Mouse (Mus musculus) brain, embryonic 14.5 days (tissue): ENCODE measurements around the gene Smarca5. TPM values are rescaled to one million over a fixed set of nuclear protein-coding genes. Genes with fewer than 3 reads are reported as not detected.

Experiments used
- DNase-seq: peaks from one replicate; pipeline ENCODE4 v3.0.0-alpha.2; 2011; ENCODE audit warnings: low read depth
- CTCF ChIP-seq: fragments of 200-500 bp; IDR thresholded peaks from 2 replicates; pipeline ENCODE4 v1.5.1; 2012; ENCODE audit warnings: inconsistent platforms, mild to moderate bottlenecking, moderate library complexity, borderline replicate concordance; ENCODE audit not compliant: insufficient read depth, insufficient read length; ENCODE audit errors: extremely low read depth
- POLR2A ChIP-seq: fragments of 200-500 bp; IDR thresholded peaks from 2 replicates; pipeline ENCODE4 v1.6.1; 2012; ENCODE audit warnings: mild to moderate bottlenecking, inconsistent platforms, borderline replicate concordance; ENCODE audit not compliant: poor library complexity, insufficient read depth, insufficient read length, severe bottlenecking; ENCODE audit errors: extremely low read depth
- polyA plus RNA-seq: library from polyadenylated mRNA; depleted of rRNA; stranded (reverse); fragments of >200 nt; gene quantifications from 2 replicates; pipeline ENCODE4 v1.2.3, GENCODE M21; 2012; rRNA removed

Gene Smarca5
- polyA plus RNA-seq, 1 experiment, result 30.8 TPM

DNA sequence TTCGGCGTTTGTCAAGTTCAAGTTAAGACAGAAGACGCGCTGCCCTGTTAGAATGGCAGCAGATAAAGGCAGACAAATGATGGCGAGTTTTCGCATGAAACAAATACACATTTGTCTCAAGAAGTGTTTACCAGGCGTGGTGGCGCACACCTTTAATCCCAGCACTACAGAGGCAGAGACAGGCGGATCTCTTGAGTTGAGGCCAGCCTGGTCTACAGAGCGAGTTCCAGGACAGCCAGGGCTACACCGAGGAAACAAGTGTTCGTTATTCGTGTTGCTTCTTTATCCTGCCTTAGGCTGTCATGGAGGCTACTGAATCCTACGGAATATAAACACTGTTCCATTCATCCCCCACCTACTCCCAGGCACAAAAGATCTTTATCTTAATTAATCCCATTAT, 635 bp upstream of the Smarca5 start:
- DNase-seq, result no peak
- no peak for TF ChIP-seq POLR2A
- no peak for TF ChIP-seq CTCF

DNA sequence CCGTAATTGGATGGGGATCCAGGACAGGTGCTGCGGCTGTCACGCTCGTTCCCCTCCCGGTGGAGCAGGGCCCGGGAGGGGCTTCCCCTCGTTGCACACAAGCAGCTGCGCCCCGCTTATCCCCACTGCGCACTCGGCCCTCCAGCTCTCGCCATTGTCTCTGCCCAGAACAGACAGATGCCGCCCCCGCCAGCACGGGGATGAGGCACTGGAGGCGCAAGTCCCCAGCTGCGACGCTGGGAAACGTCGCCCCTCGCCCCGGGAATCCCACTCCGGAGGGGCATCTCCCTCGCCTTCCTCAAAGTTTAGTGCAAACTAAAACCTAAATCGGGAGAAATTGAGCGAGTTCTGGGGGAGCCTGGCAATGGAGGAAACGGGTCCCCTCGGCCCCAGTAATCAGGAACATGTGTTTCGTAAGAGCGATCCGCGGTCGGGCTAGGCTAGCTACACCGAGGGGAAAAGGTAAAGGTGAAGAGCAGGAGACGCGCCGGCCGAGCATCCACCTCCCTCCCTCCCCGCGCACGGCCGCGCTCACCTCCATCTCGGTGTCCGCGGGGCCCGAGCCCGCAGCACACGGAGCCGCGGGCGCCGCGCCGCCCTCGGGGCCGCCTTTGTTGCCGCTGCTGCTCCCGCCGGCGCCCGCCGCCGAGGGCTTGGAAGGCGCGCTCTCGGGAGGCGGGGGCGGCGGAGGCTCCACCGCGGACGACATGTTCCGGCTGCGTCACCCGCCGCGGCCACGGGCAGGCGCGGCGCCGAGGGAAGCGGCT, 726 bp downstream of the Smarca5 start:
- TF ChIP-seq POLR2A, result no peak
- TF ChIP-seq CTCF, result no peak
- peak; percentile 87 for DNase-seq

DNA sequence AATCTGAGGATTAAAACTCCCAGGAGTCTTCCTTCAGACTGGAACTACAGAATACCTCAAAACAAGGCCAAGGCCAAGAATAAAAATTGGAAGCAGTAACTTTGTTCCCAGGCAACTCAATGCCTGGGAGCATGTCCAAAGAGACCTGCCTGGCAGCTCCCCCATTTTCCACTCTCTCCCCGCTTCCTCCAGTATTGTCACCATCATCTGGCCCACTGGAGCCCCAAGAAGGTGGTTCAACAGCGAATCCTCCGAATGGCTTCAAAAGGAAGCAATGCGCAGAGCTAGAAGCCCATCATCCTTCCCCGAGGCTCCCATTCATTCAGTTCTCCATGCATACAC, 1.3 kb downstream of the Smarca5 start:
- no peak for DNase-seq
- no peak for TF ChIP-seq CTCF
- TF ChIP-seq POLR2A, result no peak

DNA sequence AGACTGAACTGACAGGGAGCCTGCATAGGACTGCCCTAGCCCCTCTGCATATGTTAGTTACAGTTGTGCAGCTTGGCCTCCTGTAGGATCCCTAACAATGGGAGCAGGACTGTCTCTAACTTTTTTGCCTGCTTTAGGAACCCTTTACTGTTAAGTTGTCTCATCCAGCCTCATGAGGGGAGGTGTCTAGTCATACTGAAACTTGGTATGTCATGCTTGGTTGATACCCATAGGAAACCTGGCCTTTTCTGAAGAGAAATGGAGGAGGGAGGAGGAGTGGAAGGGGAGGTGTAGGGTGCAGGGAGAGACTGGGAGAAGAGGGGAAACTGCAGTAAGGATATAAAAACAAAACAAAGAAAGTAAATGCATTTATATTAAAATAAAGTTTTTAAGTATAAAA, 7.0 kb downstream of the Smarca5 start:
- TF ChIP-seq CTCF (no peak), POLR2A (no peak)
- no peak for DNase-seq

DNA sequence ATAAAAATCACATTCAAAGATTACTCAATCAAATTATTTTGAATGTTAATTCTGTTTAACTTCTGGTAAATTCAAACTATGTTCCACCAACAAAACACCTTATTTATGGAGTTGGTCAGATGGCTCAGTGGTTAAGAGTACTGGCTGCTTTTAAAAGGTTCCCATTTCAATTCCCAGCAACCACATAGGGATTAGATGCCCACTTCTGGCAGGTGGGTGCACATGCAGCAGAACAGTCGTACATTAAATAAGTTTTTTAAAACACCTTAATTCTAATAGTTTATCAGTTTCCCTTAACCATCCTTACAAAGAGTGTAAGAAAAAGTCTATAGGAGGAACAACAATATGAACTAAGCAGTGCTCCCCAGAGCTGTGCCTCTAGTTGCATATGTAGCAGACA, 24.8 kb downstream of the Smarca5 start:
- TF ChIP-seq POLR2A (no peak), CTCF (no peak)
- DNase-seq, result no peak

GRCm38 (mm10) chr8:80710670-80711400, 28.5 kb downstream of the Smarca5 start:
- peak; percentile 81 for DNase-seq
- TF ChIP-seq POLR2A (no peak), CTCF (peak; percentile 48; the same call in 1 of the 2 replicates)

DNA sequence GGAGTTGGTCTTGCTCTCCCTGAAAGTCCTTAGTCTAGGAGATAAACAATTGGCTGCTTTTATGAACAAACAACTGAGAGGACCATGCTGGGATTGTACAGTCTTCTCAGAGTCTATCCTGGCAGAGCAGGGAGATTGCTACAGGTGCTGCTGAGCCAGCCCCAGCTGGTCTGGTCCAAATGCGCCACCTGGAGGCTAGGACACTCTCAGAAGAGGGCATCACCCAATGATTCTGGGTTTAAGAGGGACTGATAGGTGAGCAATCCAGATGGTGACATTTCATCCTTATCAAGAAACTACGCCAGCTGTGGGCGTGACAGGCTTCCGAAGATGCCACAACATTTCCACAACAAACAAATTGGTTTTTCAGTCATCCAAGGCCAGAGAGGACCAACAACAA, 51.2 kb downstream of the Smarca5 start:
- TF ChIP-seq CTCF (peak; percentile 70), POLR2A (no peak)
- peak; percentile 74 for DNase-seq

GRCm38 (mm10) chr8:80683756-80684335, 55.5 kb downstream of the Smarca5 start:
- no peak for DNase-seq
- no peak for TF ChIP-seq CTCF
- no peak for TF ChIP-seq POLR2A

GRCm38 (mm10) chr8:80682594-80682993, 56.7 kb downstream of the Smarca5 start:
- TF ChIP-seq POLR2A, result no peak
- no peak for TF ChIP-seq CTCF
- DNase-seq, result no peak

GRCm38 (mm10) chr8:80669277-80669901, 69.9 kb downstream of the Smarca5 start:
- no peak for DNase-seq
- TF ChIP-seq POLR2A (no peak), CTCF (no peak)

- DNase-seq, result no peak
These were observed 75.8 kb downstream of the Smarca5 start for GRCm38 (mm10) chr8:80663476-80663875.

GRCm38 (mm10) chr8:80661055-80661454, 78.2 kb downstream of the Smarca5 start:
- TF ChIP-seq POLR2A (no peak), CTCF (no peak)
- DNase-seq, result no peak

More at GRCm38 (mm10) chr8:80663476-80663875, 75.8 kb downstream of the Smarca5 start:
- TF ChIP-seq CTCF, result no peak
- no peak for TF ChIP-seq POLR2A

DNA sequence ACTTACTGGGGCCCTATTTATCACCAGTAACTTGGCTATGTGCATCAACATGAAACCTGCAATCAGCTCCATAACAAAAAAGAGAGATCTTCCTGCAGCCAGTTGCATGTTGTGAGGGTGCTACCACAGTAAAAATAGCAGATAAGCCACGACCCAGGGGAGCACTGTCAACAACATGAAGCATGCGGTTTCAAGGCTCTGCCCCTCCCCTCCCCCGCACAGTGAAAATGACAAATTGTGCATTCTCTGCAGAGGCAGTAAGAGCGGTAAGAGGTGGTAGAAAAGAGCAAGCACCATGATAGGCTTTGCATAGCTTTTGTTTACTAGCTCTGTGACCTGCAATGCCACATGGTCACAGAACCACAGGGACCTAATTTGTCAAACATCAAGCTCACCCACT, 81.7 kb downstream of the Smarca5 start:
- DNase-seq, result no peak
- no peak for TF ChIP-seq CTCF
- no peak for TF ChIP-seq POLR2A

Other genes with a start within 250 kb of the Smarca5 start
- 0.73 and 1.5 TPM in 2 replicates for gene Gypa, start 245.7 kb downstream of the Smarca5 start, polyA plus RNA-seq
- gene Frem3, start 128.4 kb downstream of the Smarca5 start, polyA plus RNA-seq, result 0.04 and 0.07 TPM in 2 replicates
- 23.7 and 26.5 TPM in 2 replicates for gene Gab1, start 141.0 kb upstream of the Smarca5 start, polyA plus RNA-seq